Mouse (Mus musculus) cerebellum, postnatal 25 days (tissue): Measurements from ENCODE around the gene Noto.

Source experiments
- DNase-seq, 2 experiments: peaks; one replicate each; pipeline ENCODE4 v3.0.0; 2021; ENCODE audit warnings: mixed read lengths in 2 of 2

Noto gene

GRCm38 (mm10) chr6:85478416-85478815, 54.7 kb downstream of the Noto start:
- DNase-seq: no peak
